Mouse (Mus musculus): ENCODE measurements around the gene Manbal. TPM values are rescaled to one million over a fixed set of nuclear protein-coding genes. Genes with fewer than 3 reads are reported as not detected.

Manbal gene
- polyA plus RNA-seq, 1 experiment from 2014 or later = 123 TPM

DNA sequence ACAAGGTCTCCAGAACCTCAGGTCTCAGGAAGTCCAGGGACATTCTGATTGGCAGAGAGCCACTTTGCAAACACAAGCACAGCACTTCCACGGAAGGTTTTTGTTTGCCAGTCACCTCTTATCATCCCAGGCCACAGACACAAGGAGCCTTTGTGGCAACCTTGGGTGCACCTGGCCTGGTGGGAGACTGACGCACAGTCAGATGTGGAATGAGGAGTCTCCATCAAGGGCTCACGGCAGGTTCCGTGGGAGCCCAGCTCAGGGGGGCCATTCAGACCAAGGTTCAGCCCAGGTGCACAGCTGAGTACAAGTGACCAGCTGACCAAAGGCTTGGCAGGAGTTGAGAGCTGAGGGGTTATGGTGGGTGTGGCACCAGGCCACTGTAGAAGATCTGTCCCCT, 30.0 kb downstream of the Manbal start:
- peaks cover 3% of the 10 kb centered on the region; the same call in 1 of the 2 replicates for H3K4me1 ChIP-seq (ENCODE audit: control insufficient read depth, insufficient read depth, low read depth, low read length)
- H3K4me2 ChIP-seq (ENCODE audit: low read length) = no peak overlapping the region
- H3K9me3 ChIP-seq (ENCODE audit: control insufficient read depth, low read length) = peaks cover 4% of the 10 kb centered on the region; the same call in 1 of the 2 replicates
- no peaks in the 10 kb centered on the region for H3K27me3 ChIP-seq (replicated peaks; ENCODE audit: control insufficient read depth, insufficient read depth, low read length)
- H3K36me3 ChIP-seq (ENCODE audit: control insufficient read depth, insufficient read depth, low read length) = peaks cover 24% of the 10 kb centered on the region
- ATAC-seq = no peak
- no peak overlapping the region for H3K27ac ChIP-seq (ENCODE audit: low read depth, low read length)
- H3K9ac ChIP-seq (ENCODE audit: low read depth, low read length) = no peak overlapping the region
- no peak overlapping the region for H3K4me3 ChIP-seq (ENCODE audit: low read length)
- WGBS = 77% methylated on average over 4 of the region's 4 CpGs

GRCm38 (mm10) chr2:157398539-157398938, 31.1 kb downstream of the Manbal start:
- Histone ChIP-seq H3K9ac (ENCODE audit: low read depth, low read length) (no peak overlapping the region), H3K4me1 (ENCODE audit: control insufficient read depth, insufficient read depth, low read depth, low read length) (peaks cover 3% of the 10 kb centered on the region; the same call in 1 of the 2 replicates), H3K27me3 (replicated peaks; ENCODE audit: control insufficient read depth, insufficient read depth, low read length) (no peaks in the 10 kb centered on the region), H3K9me3 (ENCODE audit: control insufficient read depth, low read length) (peaks cover 4% of the 10 kb centered on the region; the same call in 1 of the 2 replicates), H3K4me2 (ENCODE audit: low read length) (no peak overlapping the region), H3K4me3 (ENCODE audit: low read length) (no peak overlapping the region), H3K36me3 (ENCODE audit: control insufficient read depth, insufficient read depth, low read length) (peaks cover 24% of the 10 kb centered on the region), H3K27ac (ENCODE audit: low read depth, low read length) (no peak overlapping the region)
- ATAC-seq = no peak
- 99% methylated on average over 4 of the region's 4 CpGs for WGBS

- Histone ChIP-seq H3K4me1 (ENCODE audit: control insufficient read depth, insufficient read depth, low read depth, low read length) (peaks cover 3% of the 10 kb centered on the region; the same call in 1 of the 2 replicates), H3K4me3 (ENCODE audit: low read length) (no peak overlapping the region), H3K36me3 (ENCODE audit: control insufficient read depth, insufficient read depth, low read length) (peaks cover 24% of the 10 kb centered on the region), H3K9me3 (ENCODE audit: control insufficient read depth, low read length) (peaks cover 4% of the 10 kb centered on the region; the same call in 1 of the 2 replicates), H3K27me3 (replicated peaks; ENCODE audit: control insufficient read depth, insufficient read depth, low read length) (no peaks in the 10 kb centered on the region), H3K9ac (ENCODE audit: low read depth, low read length) (no peak overlapping the region), H3K4me2 (ENCODE audit: low read length) (no peak overlapping the region), H3K27ac (ENCODE audit: low read depth, low read length) (no peak overlapping the region)
- 88% methylated on average over 10 of the region's 10 CpGs for WGBS
- no peak for ATAC-seq
Observed at GRCm38 (mm10) chr2:157399797-157400196, 32.4 kb downstream of the Manbal start.

GRCm38 (mm10) chr2:157400491-157400890, 33.1 kb downstream of the Manbal start:
- Histone ChIP-seq H3K27me3 (replicated peaks; ENCODE audit: control insufficient read depth, insufficient read depth, low read length) (no peaks in the 10 kb centered on the region), H3K4me3 (ENCODE audit: low read length) (no peak overlapping the region), H3K4me2 (ENCODE audit: low read length) (no peak overlapping the region), H3K4me1 (ENCODE audit: control insufficient read depth, insufficient read depth, low read depth, low read length) (no peaks in the 10 kb centered on the region), H3K36me3 (ENCODE audit: control insufficient read depth, insufficient read depth, low read length) (peaks cover 24% of the 10 kb centered on the region), H3K9me3 (ENCODE audit: control insufficient read depth, low read length) (peaks cover 4% of the 10 kb centered on the region; the same call in 1 of the 2 replicates), H3K9ac (ENCODE audit: low read depth, low read length) (no peak overlapping the region), H3K27ac (ENCODE audit: low read depth, low read length) (no peak overlapping the region)
- 92% methylated on average over 6 of the region's 6 CpGs for whole genome bisulfite sequencing
- no peak for ATAC-seq

- WGBS = 95% methylated on average over 2 of the region's 2 CpGs
Observed at GRCm38 (mm10) chr2:157401261-157401660, 33.9 kb downstream of the Manbal start.

DNA sequence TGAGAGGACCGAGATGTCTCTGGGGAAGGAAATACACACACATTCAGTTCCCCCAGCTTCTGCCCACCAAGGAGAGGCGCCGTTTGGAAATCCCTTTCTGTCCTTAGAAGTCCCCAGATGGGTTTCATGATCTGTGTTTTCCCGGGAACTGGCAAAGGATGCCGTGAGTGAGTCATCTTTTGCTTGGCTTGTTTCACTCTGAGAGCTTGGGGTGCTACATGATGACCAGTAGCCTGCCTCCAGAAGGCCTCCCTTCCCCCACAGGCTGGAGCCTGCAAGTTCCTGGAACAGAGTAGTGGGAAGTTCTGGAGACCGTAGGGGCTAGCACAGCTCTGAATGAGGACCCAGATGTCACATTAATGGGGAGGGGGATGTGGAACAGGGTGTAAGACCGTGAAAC, 40.2 kb downstream of the Manbal start:
- Histone ChIP-seq H3K27me3 (replicated peaks; ENCODE audit: control insufficient read depth, insufficient read depth, low read length) (no peaks in the 10 kb centered on the region), H3K4me3 (ENCODE audit: low read length) (no peak overlapping the region), H3K27ac (ENCODE audit: low read depth, low read length) (no peak overlapping the region), H3K4me1 (ENCODE audit: control insufficient read depth, insufficient read depth, low read depth, low read length) (no peaks in the 10 kb centered on the region), H3K9me3 (ENCODE audit: control insufficient read depth, low read length) (no peaks in the 10 kb centered on the region), H3K4me2 (ENCODE audit: low read length) (no peak overlapping the region), H3K36me3 (ENCODE audit: control insufficient read depth, insufficient read depth, low read length) (no peaks in the 10 kb centered on the region), H3K9ac (ENCODE audit: low read depth, low read length) (no peak overlapping the region)
- WGBS = 84% methylated on average over 7 of the region's 7 CpGs
- no peak for ATAC-seq

More at GRCm38 (mm10) chr2:157401261-157401660, 33.9 kb downstream of the Manbal start:
- Histone ChIP-seq H3K4me1 (ENCODE audit: control insufficient read depth, insufficient read depth, low read depth, low read length) (no peaks in the 10 kb centered on the region), H3K9me3 (ENCODE audit: control insufficient read depth, low read length) (peaks cover 4% of the 10 kb centered on the region; the same call in 1 of the 2 replicates), H3K4me2 (ENCODE audit: low read length) (no peak overlapping the region), H3K36me3 (ENCODE audit: control insufficient read depth, insufficient read depth, low read length) (peaks cover 20% of the 10 kb centered on the region), H3K27me3 (replicated peaks; ENCODE audit: control insufficient read depth, insufficient read depth, low read length) (no peaks in the 10 kb centered on the region), H3K9ac (ENCODE audit: low read depth, low read length) (no peak overlapping the region), H3K4me3 (ENCODE audit: low read length) (no peak overlapping the region), H3K27ac (ENCODE audit: low read depth, low read length) (no peak overlapping the region)
- no peak for ATAC-seq

- no peaks in the 10 kb centered on the region for H3K36me3 ChIP-seq (ENCODE audit: control insufficient read depth, insufficient read depth, low read length)
- no peak overlapping the region for H3K27ac ChIP-seq (ENCODE audit: low read depth, low read length)
- H3K4me2 ChIP-seq (ENCODE audit: low read length) = no peak overlapping the region
- no peaks in the 10 kb centered on the region for H3K9me3 ChIP-seq (ENCODE audit: control insufficient read depth, low read length)
- no peak overlapping the region for H3K4me3 ChIP-seq (ENCODE audit: low read length)
- H3K27me3 ChIP-seq (replicated peaks; ENCODE audit: control insufficient read depth, insufficient read depth, low read length) = no peaks in the 10 kb centered on the region
- H3K4me1 ChIP-seq (ENCODE audit: control insufficient read depth, insufficient read depth, low read depth, low read length) = no peaks in the 10 kb centered on the region
- ATAC-seq = no peak; the same call in 1 of the 2 replicates
- H3K9ac ChIP-seq (ENCODE audit: low read depth, low read length) = no peak overlapping the region; the same call in 1 of the 2 replicates
- WGBS = 57% methylated on average over 12 of the region's 12 CpGs
Observed at GRCm38 (mm10) chr2:157409793-157410533, 42.6 kb downstream of the Manbal start.

GRCm38 (mm10) chr2:157411151-157411693, 43.8 kb downstream of the Manbal start:
- ATAC-seq = no peak
- H3K36me3 ChIP-seq (ENCODE audit: control insufficient read depth, insufficient read depth, low read length) = no peaks in the 10 kb centered on the region
- H3K27ac ChIP-seq (ENCODE audit: low read depth, low read length) = no peak overlapping the region
- no peak overlapping the region for H3K4me3 ChIP-seq (ENCODE audit: low read length)
- no peaks in the 10 kb centered on the region for H3K27me3 ChIP-seq (replicated peaks; ENCODE audit: control insufficient read depth, insufficient read depth, low read length)
- WGBS = 76% methylated on average over 6 of the region's 6 CpGs
- H3K4me2 ChIP-seq (ENCODE audit: low read length) = no peak overlapping the region
- H3K4me1 ChIP-seq (ENCODE audit: control insufficient read depth, insufficient read depth, low read depth, low read length) = no peaks in the 10 kb centered on the region
- no peaks in the 10 kb centered on the region for H3K9me3 ChIP-seq (ENCODE audit: control insufficient read depth, low read length)
- no peak overlapping the region for H3K9ac ChIP-seq (ENCODE audit: low read depth, low read length)

- no peak overlapping the region for H3K4me3 ChIP-seq (ENCODE audit: low read length)
- no peaks in the 10 kb centered on the region for H3K36me3 ChIP-seq (ENCODE audit: control insufficient read depth, insufficient read depth, low read length)
- H3K4me2 ChIP-seq (ENCODE audit: low read length) = no peak overlapping the region
- no peak overlapping the region for H3K27ac ChIP-seq (ENCODE audit: low read depth, low read length)
- H3K4me1 ChIP-seq (ENCODE audit: control insufficient read depth, insufficient read depth, low read depth, low read length) = no peaks in the 10 kb centered on the region
- ATAC-seq = no peak
- H3K9ac ChIP-seq (ENCODE audit: low read depth, low read length) = no peak overlapping the region
- WGBS = 82% methylated on average over 7 of the region's 7 CpGs
- no peaks in the 10 kb centered on the region for H3K27me3 ChIP-seq (replicated peaks; ENCODE audit: control insufficient read depth, insufficient read depth, low read length)
- no peaks in the 10 kb centered on the region for H3K9me3 ChIP-seq (ENCODE audit: control insufficient read depth, low read length)
Observed at GRCm38 (mm10) chr2:157412497-157412896, 45.1 kb downstream of the Manbal start.

Data from hindbrain, embryonic 16.5 days (tissue).